Mouse (Mus musculus) heart, embryonic 14.5 days (tissue): ENCODE data around the gene Slc25a31. TPM values are rescaled to one million over a fixed set of nuclear protein-coding genes. Genes with fewer than 3 reads are reported as not detected.

Experiments
- ATAC-seq: fragments of 200-750 bp; cut with Nextera tagmentation; 2 replicates; pipeline ENCODE4 v1.8.0; 2017; ENCODE audit warnings: low read depth, moderate TSS enrichment; ENCODE audit not compliant: insufficient number of reproducible peaks, insufficient read depth, low FRiP score
- H3K27ac ChIP-seq, 2 experiments: fragments of 200-500 bp in 1 of 2; fragments of 300-500 bp in 1 of 2; sonication (generic) in 1 of 2; replicated peaks in 1 of 2; 2 replicates each; pipeline ENCODE4 v1.5.1; 2012 to 2014; ENCODE audit warnings: low read depth in 2 of 2, low read length in 2 of 2, control low read depth in 1 of 2, mild to moderate bottlenecking in 1 of 2, mixed read lengths in 1 of 2; ENCODE audit not compliant: control insufficient read depth in 1 of 2, insufficient read depth in 1 of 2
- H3K27me3 ChIP-seq: fragments of 300-500 bp; sonication (generic); 2 replicates; pipeline ENCODE4 v1.6.1; 2014; ENCODE audit warnings: mild to moderate bottlenecking, low read length, control low read depth; ENCODE audit not compliant: control insufficient read depth, insufficient read depth
- H3K36me3 ChIP-seq: fragments of 300-500 bp; sonication (generic); 2 replicates; pipeline ENCODE4 v1.6.1; 2014; ENCODE audit warnings: mild to moderate bottlenecking, control low read depth, low read length, mixed read lengths; ENCODE audit not compliant: control insufficient read depth, insufficient read depth
- H3K4me1 ChIP-seq, 2 experiments: fragments of 200-500 bp in 1 of 2; fragments of 300-500 bp in 1 of 2; sonication (generic) in 1 of 2; 2 replicates each; pipeline ENCODE4 v1.6.1; 2012 to 2014; ENCODE audit warnings: low read length in 2 of 2, control low read depth in 1 of 2, mixed read lengths in 1 of 2; ENCODE audit not compliant: control insufficient read depth in 2 of 2, insufficient read depth in 2 of 2
- H3K4me2 ChIP-seq: fragments of 300-500 bp; sonication (generic); 2 replicates; pipeline ENCODE4 v1.6.1; 2014; ENCODE audit warnings: mild to moderate bottlenecking, low read length
- H3K4me3 ChIP-seq, 2 experiments: fragments of 200-500 bp in 1 of 2; fragments of 300-500 bp in 1 of 2; sonication (generic) in 1 of 2; 2 replicates each; pipeline ENCODE4 v1.5.1; 2012 to 2014; ENCODE audit warnings: low read length in 2 of 2, mild to moderate bottlenecking in 2 of 2, control low read depth in 1 of 2, low read depth in 1 of 2, moderate library complexity in 1 of 2; ENCODE audit not compliant: control insufficient read depth in 1 of 2, insufficient read depth in 1 of 2
- H3K9ac ChIP-seq: fragments of 300-500 bp; sonication (generic); 2 replicates; pipeline ENCODE4 v1.6.1; 2014; ENCODE audit warnings: mild to moderate bottlenecking, low read length
- H3K9me3 ChIP-seq: fragments of 300-500 bp; sonication (generic); 2 replicates; pipeline ENCODE4 v1.6.1; 2016; ENCODE audit warnings: low read length, control low read depth; ENCODE audit not compliant: control insufficient read depth
- WGBS: fragments of 180-500 bp; shearing (Covaris S2); extraction: QIAGEN DNeasy Blood & Tissue Kit; methylation state at CpG from one replicate; pipeline ENCODE4 v1.1.7; 2014; 5-methylcytosine and 5-hydroxymethylcytosine counted together
- polyA plus RNA-seq: library from polyadenylated mRNA; unstranded; fragments of >200 nt; fragmentation: Nextera tagmentation; extraction: Ambion mirVana; gene quantifications from 2 replicates; pipeline ENCODE4 v1.2.1, GENCODE M21; 2014

The Slc25a31 gene
- polyA plus RNA-seq: 1.00 and 1.1 TPM in 2 replicates

DNA sequence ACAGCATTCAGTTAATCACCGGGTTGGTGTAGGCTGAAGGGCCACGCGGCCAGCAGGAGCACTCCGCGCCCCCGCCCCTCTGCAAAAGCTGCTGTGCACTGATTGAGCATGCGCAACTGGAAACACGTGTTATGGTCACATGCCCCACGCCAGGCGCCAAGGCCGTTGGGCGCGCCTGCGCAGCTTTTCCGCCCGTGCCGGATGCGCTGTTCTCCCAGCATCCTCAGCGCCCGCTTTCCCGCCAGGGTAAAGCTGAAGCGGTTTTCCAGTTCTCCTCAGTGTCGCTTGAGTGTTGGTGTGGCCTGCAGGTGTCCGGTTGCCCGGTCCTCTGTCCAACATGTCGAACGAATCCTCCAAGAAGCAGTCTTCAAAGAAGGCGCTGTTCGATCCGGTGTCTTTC is at the start of gene Slc25a31:
Gene Slc25a31 (plus strand): TSS at position 201 of the 400 bp plus-strand sequence.
- peaks cover 4% of the 10 kb centered on the region; the same call in 1 of the 2 replicates for H3K9me3 ChIP-seq
- H3K27me3 ChIP-seq: no peaks in the 10 kb centered on the region
- peaks cover 0 to 2% of the 10 kb centered on the region in 2 experiments; a peak in 1 of 4 replicates for H3K4me1 ChIP-seq
- no peak within 1 kb of the TSS for H3K9ac ChIP-seq
- H3K27ac ChIP-seq: no peak within 1 kb of the TSS
- 83% methylated on average over 30 of the region's 30 CpGs for WGBS
- H3K36me3 ChIP-seq: no peaks in the 10 kb centered on the region
- H3K4me2 ChIP-seq: no peak within 1 kb of the TSS
- ATAC-seq: no peak
- no peak within 1 kb of the TSS for H3K4me3 ChIP-seq

DNA sequence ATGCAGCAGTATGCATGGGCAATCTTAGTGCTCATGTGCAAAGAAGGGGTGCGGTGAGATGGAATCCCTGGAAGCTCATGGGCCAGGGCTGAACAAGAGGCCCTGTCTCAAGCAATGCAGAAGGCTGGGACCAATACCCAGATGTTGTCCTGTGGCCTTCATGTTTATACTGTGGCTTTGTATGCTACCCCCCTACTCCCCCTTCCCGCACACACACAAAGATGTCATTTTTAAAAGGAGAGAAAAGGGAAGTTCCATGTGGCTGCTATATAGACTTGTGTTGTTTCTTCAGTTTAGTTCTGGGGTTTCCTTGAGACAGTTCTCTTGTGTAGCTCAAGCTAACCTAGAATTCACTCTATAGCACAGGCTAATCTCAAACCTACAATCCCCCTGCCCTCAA is 48.4 kb upstream of the Slc25a31 start:
- WGBS: 97% methylated on average over 2 of the region's 2 CpGs
- Histone ChIP-seq H3K27ac (no peak overlapping the region), H3K27me3 (no peaks in the 10 kb centered on the region), H3K9ac (no peak overlapping the region), H3K4me3 (no peak overlapping the region), H3K36me3 (peaks cover 12% of the 10 kb centered on the region; the same call in 1 of the 2 replicates), H3K4me2 (no peak overlapping the region), H3K4me1 (no peaks in the 10 kb centered on the region), H3K9me3 (no peaks in the 10 kb centered on the region)
- ATAC-seq: no peak

DNA sequence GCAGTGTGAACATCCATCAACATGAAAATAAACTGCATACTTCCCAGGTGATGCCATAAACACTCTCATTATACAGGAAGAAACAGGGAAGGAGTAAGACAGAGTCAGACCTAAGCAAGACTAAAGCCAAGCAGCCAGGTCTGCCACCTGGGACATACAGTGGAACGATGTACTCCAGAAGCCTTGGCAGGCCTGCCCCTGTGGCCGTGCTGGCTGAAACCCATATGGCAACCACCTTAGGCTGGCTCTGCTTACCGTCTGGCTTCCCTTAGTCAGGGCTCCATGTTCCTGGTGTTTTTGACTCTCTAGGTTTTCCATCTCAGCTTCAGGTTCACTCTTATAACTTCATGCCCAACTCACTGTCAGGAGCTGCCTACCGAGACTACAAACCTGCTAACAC is 42.5 kb upstream of the Slc25a31 start:
- H3K36me3 ChIP-seq: peaks cover 7% of the 10 kb centered on the region; the same call in 1 of the 2 replicates

DNA sequence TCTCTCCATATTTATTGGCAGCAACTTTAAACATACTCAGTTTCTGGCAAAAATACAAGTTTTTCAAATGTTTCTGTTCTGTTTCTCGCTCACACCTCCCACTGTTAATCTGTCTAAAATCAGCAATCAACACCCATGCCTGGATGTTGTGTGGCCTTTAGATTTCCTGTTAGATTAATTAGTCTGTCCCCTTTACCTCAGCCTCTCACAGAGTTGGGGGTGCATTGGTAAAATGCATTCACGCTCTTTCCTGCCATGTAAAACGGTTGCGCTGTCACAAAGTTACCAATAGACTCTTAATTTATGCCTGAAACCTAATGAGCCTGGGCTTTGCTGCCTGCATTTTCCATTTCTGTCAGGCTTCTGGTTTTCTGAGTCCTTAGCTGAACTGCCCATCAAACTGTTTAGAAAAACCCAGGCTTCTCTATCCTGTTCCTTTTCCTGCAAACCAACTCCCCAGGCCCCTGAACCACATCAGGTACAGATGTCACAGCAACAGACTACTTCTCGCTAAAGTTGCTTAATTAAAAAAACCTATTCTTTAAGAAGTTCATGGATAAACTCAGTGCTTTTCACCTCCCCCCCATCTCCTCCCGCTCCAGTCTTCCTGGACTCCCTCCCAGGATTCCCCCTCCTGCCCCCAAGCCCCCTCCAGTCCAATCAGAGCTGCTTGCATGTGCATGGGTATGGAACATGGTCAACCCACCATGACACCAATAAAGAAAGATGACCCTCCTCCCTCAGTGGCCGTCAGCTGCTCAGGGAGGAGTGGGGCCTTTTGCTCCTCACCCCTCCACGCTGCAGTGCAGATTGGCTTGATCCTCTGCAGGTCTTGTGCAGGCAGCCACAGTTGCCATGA is 41.6 kb upstream of the Slc25a31 start:
- WGBS: 85% methylated on average over 8 of the region's 8 CpGs
- no peak for ATAC-seq
- Histone ChIP-seq H3K4me2 (no peak overlapping the region), H3K9me3 (no peaks in the 10 kb centered on the region), H3K4me3 (no peak overlapping the region), H3K4me1 (peaks cover 3% of the 10 kb centered on the region in 2 experiments; a peak in 2 of 4 replicates), H3K36me3 (peaks cover 7% of the 10 kb centered on the region; the same call in 1 of the 2 replicates), H3K27ac (no peak overlapping the region), H3K27me3 (no peaks in the 10 kb centered on the region), H3K9ac (no peak overlapping the region)

More for the DNA sequence above, 42.5 kb upstream of the Slc25a31 start:
- no peak overlapping the region for H3K4me2 ChIP-seq
- H3K4me3 ChIP-seq: no peak overlapping the region
- no peak for ATAC-seq
- H3K27ac ChIP-seq: no peak overlapping the region; a peak in 1 of 4 replicates
- H3K9me3 ChIP-seq: no peaks in the 10 kb centered on the region
- WGBS: 74% methylated on average over 4 of the region's 4 CpGs
- no peaks in the 10 kb centered on the region for H3K27me3 ChIP-seq
- peaks cover 3% of the 10 kb centered on the region in 2 experiments; a peak in 2 of 4 replicates for H3K4me1 ChIP-seq
- H3K9ac ChIP-seq: no peak overlapping the region

DNA sequence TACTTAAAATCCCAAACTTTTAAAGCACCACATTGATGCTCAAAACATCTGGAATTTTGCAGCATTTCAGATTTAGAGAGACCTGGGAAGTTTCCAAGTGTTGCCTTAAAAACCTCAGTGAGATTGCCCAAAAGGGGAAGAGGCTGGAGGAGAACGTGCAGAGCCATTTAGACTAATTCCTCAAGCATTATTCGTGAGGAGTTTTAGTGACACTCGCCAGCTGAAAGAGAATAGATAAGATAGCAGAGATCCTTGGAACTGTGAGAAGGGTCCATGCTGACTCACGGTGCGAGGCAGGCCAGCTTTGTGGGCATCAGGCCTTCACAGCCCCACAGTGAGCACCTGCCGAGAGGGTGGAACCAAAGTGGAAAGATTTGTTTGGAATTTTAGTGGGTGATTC is 39.8 kb upstream of the Slc25a31 start:
- no peak overlapping the region for H3K4me3 ChIP-seq
- no peak overlapping the region for H3K9ac ChIP-seq
- peaks cover 7% of the 10 kb centered on the region; the same call in 1 of the 2 replicates for H3K36me3 ChIP-seq
- 30% methylated on average over 6 of the region's 6 CpGs for WGBS
- H3K27ac ChIP-seq: no peak overlapping the region
- H3K27me3 ChIP-seq: no peaks in the 10 kb centered on the region
- no peaks in the 10 kb centered on the region for H3K9me3 ChIP-seq
- ATAC-seq: no peak
- H3K4me1 ChIP-seq: peaks cover 3% of the 10 kb centered on the region in 2 experiments; a peak in 2 of 4 replicates
- no peak overlapping the region for H3K4me2 ChIP-seq

DNA sequence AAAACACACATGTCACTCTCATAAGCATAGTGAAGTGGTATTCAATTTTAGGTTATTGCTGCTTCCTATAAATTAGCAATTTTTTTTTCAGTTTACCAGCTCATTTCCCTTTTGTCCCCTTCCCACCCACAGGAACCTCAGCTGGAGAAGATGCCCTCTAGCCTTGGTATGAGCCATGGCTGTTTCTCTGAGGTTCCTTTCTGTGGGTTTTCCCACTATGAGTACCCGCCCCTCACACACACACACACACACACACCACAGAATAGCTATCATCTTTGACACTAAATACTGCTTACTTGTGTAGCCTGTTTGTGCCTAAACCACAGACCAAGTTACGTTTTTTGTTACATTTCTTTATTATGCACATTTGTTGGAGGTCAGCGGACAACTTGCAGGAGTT is 39.3 kb upstream of the Slc25a31 start:
- no peak for ATAC-seq
- WGBS: 92% methylated on average over 3 of the region's 3 CpGs
- Histone ChIP-seq H3K4me2 (no peak overlapping the region), H3K36me3 (peaks cover 4% of the 10 kb centered on the region; the same call in 1 of the 2 replicates), H3K9ac (no peak overlapping the region), H3K4me3 (no peak overlapping the region), H3K9me3 (no peaks in the 10 kb centered on the region), H3K27ac (no peak overlapping the region), H3K4me1 (peaks cover 3 to 6% of the 10 kb centered on the region in 2 experiments; a peak in 2 of 4 replicates), H3K27me3 (no peaks in the 10 kb centered on the region)

DNA sequence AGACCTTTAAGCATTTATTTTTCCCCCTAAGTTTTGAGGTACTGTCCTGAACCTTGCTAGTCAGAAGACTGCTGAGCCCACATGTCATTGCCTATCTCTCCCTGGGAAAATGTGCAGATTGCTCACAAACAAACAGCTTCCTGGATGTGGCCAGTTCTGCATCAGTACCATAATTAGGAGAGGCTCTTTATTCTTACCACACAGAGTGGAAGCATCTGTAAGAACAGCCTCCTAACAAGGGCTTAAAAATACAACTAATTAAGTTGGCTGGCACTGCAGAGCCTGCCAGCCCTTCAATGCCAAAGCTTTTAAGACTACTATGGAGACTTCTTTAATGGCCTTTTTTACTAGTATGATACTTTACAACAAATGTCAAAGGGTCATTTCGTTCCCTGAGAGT is 35.1 kb upstream of the Slc25a31 start:
- Histone ChIP-seq H3K4me1 (peaks cover 5 to 21% of the 10 kb centered on the region in 2 experiments), H3K4me2 (no peak overlapping the region), H3K9ac (no peak overlapping the region), H3K36me3 (no peaks in the 10 kb centered on the region), H3K27me3 (no peaks in the 10 kb centered on the region), H3K27ac (no peak overlapping the region), H3K4me3 (no peak overlapping the region), H3K9me3 (no peaks in the 10 kb centered on the region)
- 80% methylated on average over 1 of the region's 1 CpGs for WGBS
- no peak for ATAC-seq
